Mouse (Mus musculus) megakaryocyte, embryonic 14.5 days (primary cell): ENCODE measurements around the gene Pik3ap1. TPM values are rescaled to one million over a fixed set of nuclear protein-coding genes. Genes with fewer than 3 reads are reported as not detected.
A peak's percentile ranks its signal among the peaks of the same experiment; 100 is the strongest.

Experiments
- H3K27me3 ChIP-seq: replicated peaks from 2 replicates; pipeline ENCODE3; 2012; ENCODE audit warnings: inconsistent platforms
- H3K36me3 ChIP-seq: replicated peaks from 2 replicates; pipeline ENCODE3; 2012; ENCODE audit warnings: low read length, inconsistent platforms, mixed read lengths
- H3K4me1 ChIP-seq: 2 replicates; pipeline ENCODE4 v1.6.1; 2012; ENCODE audit warnings: inconsistent platforms
- H3K4me3 ChIP-seq: replicated peaks from 2 replicates; pipeline ENCODE3; 2012; ENCODE audit warnings: moderate library complexity, mild to moderate bottlenecking, inconsistent platforms
- H3K9me3 ChIP-seq: 2 replicates; pipeline ENCODE4 v1.6.1; 2012; ENCODE audit warnings: inconsistent platforms
- FLI1 ChIP-seq: IDR thresholded peaks from 2 replicates; pipeline ENCODE4 v1.6.1; 2012; ENCODE audit warnings: low read length, inconsistent platforms, mixed read lengths
- GATA1 ChIP-seq: IDR thresholded peaks from 3 replicates; pipeline ENCODE4 v1.6.1; 2012; ENCODE audit warnings: mixed read lengths, low read length, inconsistent platforms, borderline replicate concordance
- polyA plus RNA-seq: library from polyadenylated mRNA; stranded (reverse); fragments of >175 nt; gene quantifications from 2 replicates; pipeline ENCODE4 v1.2.3, GENCODE M21; 2012; ENCODE audit warnings: low replicate concordance; ENCODE audit not compliant: insufficient read depth

Gene Pik3ap1
- polyA plus RNA-seq, 1 experiment = 6.5 TPM

- no peak overlapping the region for H3K4me3 ChIP-seq
- H3K27me3 ChIP-seq = peaks cover 4% of the 10 kb centered on the region
- H3K9me3 ChIP-seq = peaks cover 7% of the 10 kb centered on the region
- peaks cover 50% of the 10 kb centered on the region for H3K36me3 ChIP-seq
- TF ChIP-seq FLI1 = no peak
- TF ChIP-seq GATA1 = no peak
- peaks cover 50% of the 10 kb centered on the region for H3K4me1 ChIP-seq
Observed at GRCm38 (mm10) chr19:41371373-41371772, 13.5 kb downstream of the Pik3ap1 start.

- Histone ChIP-seq H3K27me3 (no peaks in the 10 kb centered on the region), H3K9me3 (peaks cover 7% of the 10 kb centered on the region), H3K36me3 (peaks cover 35% of the 10 kb centered on the region), H3K4me1 (peaks cover 51% of the 10 kb centered on the region), H3K4me3 (peak overlapping the region; percentile 38)
- TF ChIP-seq GATA1 (no peak), FLI1 (no peak)
Observed at GRCm38 (mm10) chr19:41369557-41370460, 15.1 kb downstream of the Pik3ap1 start.

GRCm38 (mm10) chr19:41366854-41367517 is 17.9 kb downstream of the Pik3ap1 start:
- TF ChIP-seq FLI1 (no peak), GATA1 (no peak)
- Histone ChIP-seq H3K4me1 (peaks cover 51% of the 10 kb centered on the region), H3K9me3 (no peaks in the 10 kb centered on the region), H3K27me3 (no peaks in the 10 kb centered on the region), H3K36me3 (peaks cover 15% of the 10 kb centered on the region), H3K4me3 (peak overlapping the region; percentile 38)

GRCm38 (mm10) chr19:41366192-41366853 is 18.6 kb downstream of the Pik3ap1 start:
- Histone ChIP-seq H3K4me1 (peaks cover 54% of the 10 kb centered on the region), H3K9me3 (no peaks in the 10 kb centered on the region), H3K27me3 (no peaks in the 10 kb centered on the region), H3K4me3 (no peak overlapping the region), H3K36me3 (peaks cover 13% of the 10 kb centered on the region)
- TF ChIP-seq FLI1 (no peak), GATA1 (no peak)

GRCm38 (mm10) chr19:41365570-41365969 is 19.3 kb downstream of the Pik3ap1 start:
- H3K4me3 ChIP-seq = no peak overlapping the region
- no peaks in the 10 kb centered on the region for H3K9me3 ChIP-seq
- no peaks in the 10 kb centered on the region for H3K27me3 ChIP-seq
- TF ChIP-seq FLI1 (no peak), GATA1 (no peak)
- H3K4me1 ChIP-seq = peaks cover 57% of the 10 kb centered on the region
- H3K36me3 ChIP-seq = peaks cover 13% of the 10 kb centered on the region

- H3K4me1 ChIP-seq = peaks cover 53% of the 10 kb centered on the region
- no peak for TF ChIP-seq GATA1
- TF ChIP-seq FLI1 = no peak
- no peaks in the 10 kb centered on the region for H3K9me3 ChIP-seq
- no peak overlapping the region for H3K4me3 ChIP-seq
- peaks cover 2% of the 10 kb centered on the region for H3K27me3 ChIP-seq
- peaks cover 12% of the 10 kb centered on the region for H3K36me3 ChIP-seq
Observed at GRCm38 (mm10) chr19:41364509-41364908, 20.4 kb downstream of the Pik3ap1 start.

GRCm38 (mm10) chr19:41362963-41363362 is 21.9 kb downstream of the Pik3ap1 start:
- Histone ChIP-seq H3K9me3 (no peaks in the 10 kb centered on the region), H3K27me3 (peaks cover 2% of the 10 kb centered on the region), H3K4me1 (peaks cover 50% of the 10 kb centered on the region), H3K36me3 (peaks cover 7% of the 10 kb centered on the region), H3K4me3 (no peak overlapping the region)
- TF ChIP-seq GATA1 = no peak
- TF ChIP-seq FLI1 = no peak

GRCm38 (mm10) chr19:41360459-41360858 is 24.4 kb downstream of the Pik3ap1 start:
- Histone ChIP-seq H3K36me3 (peaks cover 15% of the 10 kb centered on the region), H3K9me3 (no peaks in the 10 kb centered on the region), H3K4me3 (peak overlapping the region; percentile 40), H3K27me3 (peaks cover 2% of the 10 kb centered on the region), H3K4me1 (peaks cover 30% of the 10 kb centered on the region)
- TF ChIP-seq FLI1 = no peak
- no peak for TF ChIP-seq GATA1

- TF ChIP-seq FLI1 (no peak), GATA1 (no peak)
- Histone ChIP-seq H3K4me1 (peaks cover 26% of the 10 kb centered on the region), H3K4me3 (peak overlapping the region; percentile 57), H3K36me3 (peaks cover 16% of the 10 kb centered on the region), H3K27me3 (no peaks in the 10 kb centered on the region), H3K9me3 (no peaks in the 10 kb centered on the region)
Observed at GRCm38 (mm10) chr19:41354287-41354951, 30.5 kb downstream of the Pik3ap1 start.
